Mouse (Mus musculus): ENCODE measurements around the gene Tmem170. TPM values are rescaled to one million over a fixed set of nuclear protein-coding genes. Genes with fewer than 3 reads are reported as not detected.

Tmem170 gene
- polyA plus RNA-seq, 1 experiment from 2014 or later: 11.1 TPM

DNA sequence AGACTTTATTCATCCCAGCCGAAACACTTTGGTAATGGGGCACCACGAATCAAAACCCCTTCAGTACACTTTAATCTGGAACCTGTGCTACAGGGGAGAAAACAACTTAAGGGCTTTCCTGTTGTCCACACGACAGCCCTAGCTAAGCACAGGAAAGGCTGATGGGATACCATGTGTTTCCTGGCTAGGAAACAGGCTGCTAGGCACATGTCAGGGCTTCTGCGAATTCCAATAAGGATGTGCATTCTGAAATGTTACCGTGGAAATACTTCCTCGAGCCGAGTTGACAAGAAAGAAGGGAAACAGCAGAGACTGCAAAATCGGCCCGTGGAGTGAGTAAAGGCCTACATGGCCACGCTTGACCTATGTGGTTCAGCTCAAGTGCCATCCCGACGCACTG, 56.5 kb downstream of the Tmem170 start:
- WGBS: 92% methylated on average over 12 of the region's 12 CpGs
- Histone ChIP-seq H3K27me3 (ENCODE audit: control insufficient read depth, insufficient read depth, low read length) (no peaks in the 10 kb centered on the region), H3K9me3 (ENCODE audit: control insufficient read depth, low read length) (no peaks in the 10 kb centered on the region), H3K9ac (ENCODE audit: low read length) (no peak overlapping the region), H3K4me1 (replicated peaks; ENCODE audit: control insufficient read depth, insufficient read depth, low read length) (no peaks in the 10 kb centered on the region), H3K36me3 (ENCODE audit: control insufficient read depth, insufficient read depth, low read length) (no peaks in the 10 kb centered on the region; the same call in 1 of the 2 replicates), H3K27ac (ENCODE audit: low read depth, low read length) (no peak overlapping the region), H3K4me3 (ENCODE audit: low read depth, low read length) (no peak overlapping the region), H3K4me2 (ENCODE audit: low read depth, low read length, severe bottlenecking) (no peak overlapping the region)
- DNase-seq (ENCODE audit: low spot score) (no peak), ATAC-seq (replicated peaks; ENCODE audit: low FRiP score) (no peak)

DNA sequence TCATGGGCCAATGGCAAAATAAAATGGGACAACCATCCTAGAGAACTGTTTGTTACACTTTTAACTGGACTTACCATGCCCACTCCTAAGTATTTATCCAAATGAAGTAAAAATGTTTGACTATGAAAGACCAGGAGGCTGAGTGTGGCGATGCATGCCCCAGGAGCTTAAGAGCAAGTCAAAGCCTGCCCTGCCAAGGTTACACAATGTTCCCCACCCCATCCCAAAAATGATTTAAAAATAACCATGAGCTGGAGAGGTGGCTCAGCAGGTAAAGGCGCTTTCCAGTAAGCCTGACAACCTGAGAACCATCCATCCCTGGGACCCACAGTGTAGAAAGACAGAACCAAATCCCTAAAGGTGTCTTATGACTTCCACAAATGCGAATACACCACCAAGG, 58.0 kb downstream of the Tmem170 start:
- H3K36me3 ChIP-seq (ENCODE audit: control insufficient read depth, insufficient read depth, low read length): no peaks in the 10 kb centered on the region; the same call in 1 of the 2 replicates

GRCm38 (mm10) chr8:111815078-111815477, 61.5 kb downstream of the Tmem170 start:
- no peaks in the 10 kb centered on the region for H3K36me3 ChIP-seq (ENCODE audit: control insufficient read depth, insufficient read depth, low read length)
- 85% methylated on average over 4 of the region's 4 CpGs for WGBS
- H3K9ac ChIP-seq (ENCODE audit: low read length): no peak overlapping the region

More for the DNA sequence above, 58.0 kb downstream of the Tmem170 start:
- Histone ChIP-seq H3K4me2 (ENCODE audit: low read depth, low read length, severe bottlenecking) (no peak overlapping the region), H3K4me3 (ENCODE audit: low read depth, low read length) (no peak overlapping the region), H3K27ac (ENCODE audit: low read depth, low read length) (no peak overlapping the region), H3K9ac (ENCODE audit: low read length) (no peak overlapping the region), H3K4me1 (replicated peaks; ENCODE audit: control insufficient read depth, insufficient read depth, low read length) (no peaks in the 10 kb centered on the region), H3K9me3 (ENCODE audit: control insufficient read depth, low read length) (no peaks in the 10 kb centered on the region), H3K27me3 (ENCODE audit: control insufficient read depth, insufficient read depth, low read length) (no peaks in the 10 kb centered on the region)
- 90% methylated on average over 3 of the region's 3 CpGs for WGBS
- DNase-seq (ENCODE audit: low spot score) (no peak), ATAC-seq (replicated peaks; ENCODE audit: low FRiP score) (no peak)

DNA sequence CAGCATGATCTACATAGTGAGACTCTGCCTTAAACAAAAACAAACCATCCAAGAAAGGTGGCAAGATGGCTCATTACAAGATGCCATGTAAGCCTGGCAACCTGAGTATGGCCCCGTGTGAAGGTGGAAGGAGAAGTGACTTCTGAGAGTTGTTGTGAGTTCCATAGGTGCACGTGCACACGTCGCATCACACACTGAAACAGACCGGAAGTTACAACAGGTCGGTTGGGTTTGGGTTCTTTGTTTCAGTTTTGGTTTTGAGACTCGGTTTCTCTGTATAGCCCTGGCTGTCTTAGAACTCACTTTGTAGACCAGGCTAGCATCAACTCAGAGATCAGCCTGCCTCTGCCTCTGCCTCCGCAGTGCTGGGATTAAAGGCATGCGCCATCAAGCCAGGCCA, 62.7 kb downstream of the Tmem170 start:
- DNase-seq (ENCODE audit: low spot score) (no peak), ATAC-seq (replicated peaks; ENCODE audit: low FRiP score) (no peak)

More at GRCm38 (mm10) chr8:111815078-111815477, 61.5 kb downstream of the Tmem170 start:
- Histone ChIP-seq H3K4me3 (ENCODE audit: low read depth, low read length) (no peak overlapping the region), H3K4me2 (ENCODE audit: low read depth, low read length, severe bottlenecking) (no peak overlapping the region), H3K27me3 (ENCODE audit: control insufficient read depth, insufficient read depth, low read length) (no peaks in the 10 kb centered on the region), H3K4me1 (replicated peaks; ENCODE audit: control insufficient read depth, insufficient read depth, low read length) (no peaks in the 10 kb centered on the region), H3K9me3 (ENCODE audit: control insufficient read depth, low read length) (no peaks in the 10 kb centered on the region), H3K27ac (ENCODE audit: low read depth, low read length) (no peak overlapping the region)
- DNase-seq (ENCODE audit: low spot score) (no peak), ATAC-seq (replicated peaks; ENCODE audit: low FRiP score) (no peak)

More for the DNA sequence above, 62.7 kb downstream of the Tmem170 start:
- Histone ChIP-seq H3K4me2 (ENCODE audit: low read depth, low read length, severe bottlenecking) (no peak overlapping the region), H3K36me3 (ENCODE audit: control insufficient read depth, insufficient read depth, low read length) (no peaks in the 10 kb centered on the region), H3K27me3 (ENCODE audit: control insufficient read depth, insufficient read depth, low read length) (no peaks in the 10 kb centered on the region), H3K27ac (ENCODE audit: low read depth, low read length) (no peak overlapping the region), H3K4me3 (ENCODE audit: low read depth, low read length) (no peak overlapping the region), H3K9ac (ENCODE audit: low read length) (no peak overlapping the region), H3K9me3 (ENCODE audit: control insufficient read depth, low read length) (no peaks in the 10 kb centered on the region), H3K4me1 (replicated peaks; ENCODE audit: control insufficient read depth, insufficient read depth, low read length) (no peaks in the 10 kb centered on the region)
- WGBS: 97% methylated on average over 9 of the region's 9 CpGs

Other genes starting within 250 kb of the Tmem170 start
- gene Ldhd, start 246.4 kb downstream of the Tmem170 start, polyA plus RNA-seq (2014; fragmentation: Nextera tagmentation; extraction: Ambion mirVana): 0.11 and 0.27 TPM in 2 replicates
- 21.8 and 25.0 TPM in 2 replicates for gene Zfp1, start 233.3 kb downstream of the Tmem170 start, polyA plus RNA-seq (2014; fragmentation: Nextera tagmentation; extraction: Ambion mirVana)
- not detected in 2 replicates for gene Ctrb1, start 185.7 kb downstream of the Tmem170 start, polyA plus RNA-seq (2014; fragmentation: Nextera tagmentation; extraction: Ambion mirVana)
- gene Bcar1, start 132.9 kb downstream of the Tmem170 start, polyA plus RNA-seq (2014; fragmentation: Nextera tagmentation; extraction: Ambion mirVana): 60.1 and 60.8 TPM in 2 replicates
- 196 and 206 TPM in 2 replicates for gene Cfdp1, start 22.5 kb downstream of the Tmem170 start, polyA plus RNA-seq (2014; fragmentation: Nextera tagmentation; extraction: Ambion mirVana)
- 1.9 and 2.2 TPM in 2 replicates for gene Chst5, start 33.7 kb upstream of the Tmem170 start, polyA plus RNA-seq (2014; fragmentation: Nextera tagmentation; extraction: Ambion mirVana)
- 19.9 and 22.2 TPM in 2 replicates for gene Tmem231, start 57.1 kb upstream of the Tmem170 start, polyA plus RNA-seq (2014; fragmentation: Nextera tagmentation; extraction: Ambion mirVana)
- gene Gabarapl2, start 64.0 kb upstream of the Tmem170 start, polyA plus RNA-seq (2014; fragmentation: Nextera tagmentation; extraction: Ambion mirVana): 272 and 278 TPM in 2 replicates
- gene Adat1, start 115.6 kb upstream of the Tmem170 start, polyA plus RNA-seq (2014; fragmentation: Nextera tagmentation; extraction: Ambion mirVana): 13.5 and 16.4 TPM in 2 replicates
- 261 and 263 TPM in 2 replicates for gene Kars, start 134.6 kb upstream of the Tmem170 start, polyA plus RNA-seq (2014; fragmentation: Nextera tagmentation; extraction: Ambion mirVana)
- gene Terf2ip, start 134.6 kb upstream of the Tmem170 start, polyA plus RNA-seq (2014; fragmentation: Nextera tagmentation; extraction: Ambion mirVana): 33.6 and 33.9 TPM in 2 replicates
- 0.97 and 1.0 TPM in 2 replicates for gene Gm6793, start 138.3 kb upstream of the Tmem170 start, polyA plus RNA-seq (2014; fragmentation: Nextera tagmentation; extraction: Ambion mirVana)

Data from forebrain, embryonic 11.5 days (tissue).